Mouse (Mus musculus) intestine, embryonic 14.5 days (tissue): ENCODE measurements at regions not wholly inside any gene's neighbourhood (a gene's known extent, or its start where the extent isn't known, plus 50 kb on each side); places are given as distances from the start of the nearest gene placed in this dataset.

ENCODE experiments used
- ATAC-seq: fragments of 200-750 bp; cut with Nextera tagmentation; replicated peaks from 2 replicates; pipeline ENCODE4 v1.8.0; 2017; ENCODE audit warnings: low read depth, moderate number of reproducible peaks, moderate TSS enrichment, moderate library complexity; ENCODE audit not compliant: low FRiP score, low TSS enrichment
- DNase-seq: peaks from one replicate; pipeline ENCODE4 v3.0.0-alpha.2; 2018; ENCODE audit warnings: low spot score
- H3K27ac ChIP-seq: fragments of 300-500 bp; sonication (generic); 2 replicates; pipeline ENCODE4 v1.5.1; 2014; ENCODE audit warnings: low read depth, mild to moderate bottlenecking, control low read depth
- H3K27me3 ChIP-seq: fragments of 300-500 bp; sonication (generic); replicated peaks from 2 replicates; pipeline ENCODE4 v1.6.1; 2014; ENCODE audit warnings: low read length, control low read depth; ENCODE audit not compliant: control insufficient read depth, insufficient read depth
- H3K36me3 ChIP-seq: fragments of 300-500 bp; sonication (generic); 2 replicates; pipeline ENCODE4 v1.6.1; 2014; ENCODE audit warnings: low read length, control low read depth; ENCODE audit not compliant: control insufficient read depth, insufficient read depth
- H3K4me1 ChIP-seq: fragments of 300-500 bp; sonication (generic); replicated peaks from 2 replicates; pipeline ENCODE4 v1.6.1; 2014; ENCODE audit warnings: low read length, control low read depth, mixed read lengths; ENCODE audit not compliant: control insufficient read depth, insufficient read depth
- H3K4me2 ChIP-seq: fragments of 300-500 bp; sonication (generic); 2 replicates; pipeline ENCODE4 v1.6.1; 2014; ENCODE audit warnings: low read length
- H3K4me3 ChIP-seq: fragments of 300-500 bp; sonication (generic); 2 replicates; pipeline ENCODE4 v1.5.1; 2014; ENCODE audit warnings: low read depth, low read length, control low read depth, mixed read lengths
- H3K9ac ChIP-seq: fragments of 300-500 bp; sonication (generic); 2 replicates; pipeline ENCODE4 v1.6.1; 2014; ENCODE audit warnings: mild to moderate bottlenecking, low read length
- H3K9me3 ChIP-seq: fragments of 300-500 bp; sonication (generic); 2 replicates; pipeline ENCODE4 v1.6.1; 2016; ENCODE audit warnings: low read length, control low read depth; ENCODE audit not compliant: control insufficient read depth
- WGBS: fragments of 180-500 bp; shearing (Covaris S2); extraction: QIAGEN DNeasy Blood & Tissue Kit; methylation state at CpG from one replicate; pipeline ENCODE4 v1.1.7; 2014; 5-methylcytosine and 5-hydroxymethylcytosine counted together

- Histone ChIP-seq H3K9me3 (no peaks in the 10 kb centered on the region), H3K27me3 (no peaks in the 10 kb centered on the region), H3K9ac (no peak overlapping the region), H3K4me1 (no peaks in the 10 kb centered on the region), H3K27ac (no peak overlapping the region), H3K36me3 (no peaks in the 10 kb centered on the region), H3K4me3 (no peak overlapping the region), H3K4me2 (no peak overlapping the region)
- no peak for ATAC-seq
- WGBS: 89% methylated on average over 2 of the region's 2 CpGs
- no peak for DNase-seq
Observed at GRCm38 (mm10) chr9:118363929-118364328, 114.1 kb upstream of the Eomes start.

GRCm38 (mm10) chr9:118365431-118365830 lies 112.6 kb upstream of the Eomes start:
- H3K9me3 ChIP-seq: no peaks in the 10 kb centered on the region
- H3K4me3 ChIP-seq: no peak overlapping the region
- no peaks in the 10 kb centered on the region for H3K27me3 ChIP-seq
- DNase-seq (no peak), ATAC-seq (no peak)
- WGBS: 80% methylated on average over 9 of the region's 9 CpGs
- no peaks in the 10 kb centered on the region for H3K4me1 ChIP-seq
- no peak overlapping the region for H3K27ac ChIP-seq
- H3K36me3 ChIP-seq: no peaks in the 10 kb centered on the region
- no peak overlapping the region for H3K9ac ChIP-seq
- H3K4me2 ChIP-seq: no peak overlapping the region

DNA sequence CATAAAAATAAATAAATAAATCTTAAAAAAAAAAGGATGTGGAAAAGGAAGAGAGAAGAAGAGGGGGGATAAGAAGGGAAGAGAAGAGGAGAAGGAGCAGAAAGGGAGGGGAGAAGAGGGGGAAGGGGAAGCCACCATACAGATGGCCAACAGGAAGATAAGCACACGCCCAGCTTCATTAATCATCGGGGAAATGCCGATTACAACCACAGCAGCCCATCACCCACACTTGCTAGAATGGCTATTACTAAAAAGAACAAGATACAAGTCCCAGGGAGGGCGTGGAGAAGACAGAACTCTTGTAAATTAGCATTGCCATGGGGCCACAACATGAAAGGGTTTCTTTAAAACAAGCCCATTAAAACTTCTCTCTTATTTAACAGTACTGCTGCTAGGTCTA lies 110.7 kb upstream of the Eomes start:
- Histone ChIP-seq H3K27me3 (no peaks in the 10 kb centered on the region), H3K9me3 (no peaks in the 10 kb centered on the region), H3K36me3 (no peaks in the 10 kb centered on the region), H3K4me1 (no peaks in the 10 kb centered on the region), H3K9ac (no peak overlapping the region), H3K27ac (no peak overlapping the region), H3K4me3 (no peak overlapping the region), H3K4me2 (no peak overlapping the region)
- WGBS: 61% methylated on average over 4 of the region's 4 CpGs
- DNase-seq: no peak
- no peak for ATAC-seq

DNA sequence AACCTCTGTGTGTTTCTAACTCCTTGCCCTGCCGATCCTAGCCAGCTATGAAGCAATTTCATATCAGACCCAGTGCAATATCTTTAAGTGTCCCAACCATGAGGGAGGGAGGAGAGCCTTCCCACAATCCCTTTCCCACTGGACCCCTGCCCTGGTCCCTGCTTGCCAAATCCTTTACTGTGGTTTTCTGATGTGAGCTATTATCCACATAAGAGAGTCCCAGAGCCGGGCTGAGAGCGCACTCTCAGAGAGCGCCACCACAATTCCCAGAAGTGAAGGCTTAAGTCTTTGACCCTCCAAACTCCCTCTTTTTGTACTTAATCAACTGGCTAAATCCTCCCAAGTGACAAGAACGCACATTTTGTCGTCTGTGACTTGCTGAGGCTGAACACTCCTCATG lies 107.4 kb upstream of the Eomes start:
- Histone ChIP-seq H3K4me3 (no peak overlapping the region), H3K9me3 (no peaks in the 10 kb centered on the region), H3K27me3 (no peaks in the 10 kb centered on the region), H3K36me3 (no peaks in the 10 kb centered on the region), H3K4me2 (no peak overlapping the region), H3K27ac (no peak overlapping the region), H3K9ac (no peak overlapping the region), H3K4me1 (no peaks in the 10 kb centered on the region)
- no peak for DNase-seq
- WGBS: 77% methylated on average over 6 of the region's 6 CpGs
- ATAC-seq: no peak

GRCm38 (mm10) chr9:118374680-118375079 lies 103.3 kb upstream of the Eomes start:
- 75% methylated on average over 5 of the region's 5 CpGs for WGBS
- no peak overlapping the region for H3K9ac ChIP-seq

GRCm38 (mm10) chr9:118379055-118379454 lies 99.0 kb upstream of the Eomes start:
- ATAC-seq (no peak), DNase-seq (no peak)
- no peaks in the 10 kb centered on the region for H3K36me3 ChIP-seq
- no peak overlapping the region for H3K4me3 ChIP-seq
- no peak overlapping the region for H3K27ac ChIP-seq
- no peaks in the 10 kb centered on the region for H3K9me3 ChIP-seq
- H3K9ac ChIP-seq: no peak overlapping the region
- H3K4me2 ChIP-seq: no peak overlapping the region
- no peaks in the 10 kb centered on the region for H3K4me1 ChIP-seq
- H3K27me3 ChIP-seq: no peaks in the 10 kb centered on the region
- 17% methylated on average over 6 of the region's 6 CpGs for WGBS

More at GRCm38 (mm10) chr9:118374680-118375079, 103.3 kb upstream of the Eomes start:
- Histone ChIP-seq H3K36me3 (no peaks in the 10 kb centered on the region), H3K4me1 (no peaks in the 10 kb centered on the region), H3K4me3 (no peak overlapping the region), H3K27ac (no peak overlapping the region), H3K9me3 (no peaks in the 10 kb centered on the region), H3K4me2 (no peak overlapping the region), H3K27me3 (no peaks in the 10 kb centered on the region)
- DNase-seq (no peak), ATAC-seq (no peak)

GRCm38 (mm10) chr9:118382532-118382931 lies 95.5 kb upstream of the Eomes start:
- Histone ChIP-seq H3K27me3 (no peaks in the 10 kb centered on the region), H3K36me3 (no peaks in the 10 kb centered on the region), H3K4me3 (no peak overlapping the region), H3K4me1 (no peaks in the 10 kb centered on the region), H3K9me3 (no peaks in the 10 kb centered on the region), H3K4me2 (no peak overlapping the region), H3K9ac (no peak overlapping the region), H3K27ac (no peak overlapping the region)
- 88% methylated on average over 3 of the region's 3 CpGs for WGBS
- DNase-seq (no peak), ATAC-seq (no peak)

DNA sequence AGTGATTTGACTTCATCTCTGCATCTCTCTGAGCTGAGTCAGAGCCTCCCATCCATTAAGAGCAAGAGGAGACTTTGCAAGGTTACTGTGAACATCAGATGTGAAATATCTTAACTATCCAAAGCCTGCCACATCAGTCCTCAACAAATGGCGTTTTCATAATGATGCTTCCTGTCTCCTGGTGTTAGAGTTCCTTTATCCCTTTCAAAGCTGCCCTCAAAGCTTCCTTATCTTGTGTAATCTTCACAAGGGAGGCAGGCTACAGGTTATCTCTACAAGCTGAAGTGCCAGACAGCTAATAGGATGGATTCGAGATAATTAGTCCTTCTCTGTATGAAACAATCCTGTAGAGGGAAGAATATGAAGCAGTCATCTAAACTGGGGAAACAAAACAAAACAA lies 93.4 kb upstream of the Eomes start:
- ATAC-seq (no peak), DNase-seq (no peak)
- H3K4me1 ChIP-seq: peaks cover 5% of the 10 kb centered on the region; the same call in 1 of the 2 replicates
- no peaks in the 10 kb centered on the region for H3K36me3 ChIP-seq
- H3K9me3 ChIP-seq: no peaks in the 10 kb centered on the region
- WGBS: 30% methylated on average over 2 of the region's 2 CpGs
- H3K9ac ChIP-seq: no peak overlapping the region
- peaks cover 10% of the 10 kb centered on the region for H3K27me3 ChIP-seq
- no peak overlapping the region for H3K27ac ChIP-seq
- no peak overlapping the region for H3K4me3 ChIP-seq
- H3K4me2 ChIP-seq: no peak overlapping the region

DNA sequence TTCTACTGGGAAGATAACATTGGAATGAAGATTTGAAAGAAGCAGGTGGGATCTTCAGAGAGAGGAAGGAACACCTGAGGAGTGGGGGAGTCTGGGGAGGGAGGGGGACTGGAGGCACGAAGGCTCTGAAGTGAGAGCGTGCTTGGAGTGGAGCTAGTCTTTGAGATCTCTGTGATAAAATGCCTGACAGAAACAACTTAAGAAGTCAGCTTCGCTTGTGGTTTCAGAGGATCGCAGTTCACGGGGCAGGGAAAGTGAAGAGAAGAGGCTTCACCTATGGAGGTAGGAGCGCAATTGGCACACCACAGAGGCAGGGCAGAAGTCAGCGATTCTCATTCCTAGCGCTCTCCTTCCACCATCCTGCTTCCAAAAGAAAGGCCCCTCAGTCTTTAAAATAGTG lies 90.4 kb upstream of the Eomes start:
- Histone ChIP-seq H3K27me3 (peaks cover 10% of the 10 kb centered on the region), H3K27ac (no peak overlapping the region), H3K9me3 (no peaks in the 10 kb centered on the region), H3K36me3 (no peaks in the 10 kb centered on the region), H3K4me3 (no peak overlapping the region), H3K9ac (no peak overlapping the region), H3K4me2 (no peak overlapping the region), H3K4me1 (peaks cover 5% of the 10 kb centered on the region; the same call in 1 of the 2 replicates)
- ATAC-seq: no peak
- DNase-seq: no peak
- 31% methylated on average over 8 of the region's 8 CpGs for WGBS
